Mouse (Mus musculus): ENCODE measurements around the gene Fam168b. TPM values are rescaled to one million over a fixed set of nuclear protein-coding genes. Genes with fewer than 3 reads are reported as not detected.
A peak's percentile ranks its signal among the peaks of the same experiment; 100 is the strongest.

Gene Fam168b
- polyA plus RNA-seq, 1 experiment from 2014 or later, result 72.1 TPM

GRCm38 (mm10) chr1:34811581-34811980 is 31.3 kb downstream of the Fam168b start:
- no peak overlapping the region for H3K9ac ChIP-seq
- 0 out of 2 replicates have a peak, but pooled peaks cover 2% of the 10 kb centered on the region for H3K4me1 ChIP-seq
- no peaks in the 10 kb centered on the region for H3K27me3 ChIP-seq
- no peak for ATAC-seq (ENCODE audit: borderline replicate concordance, extremely low read depth, low FRiP score, low TSS enrichment)
- no peak overlapping the region for H3K4me3 ChIP-seq
- no peak overlapping the region for H3K4me2 ChIP-seq
- no peak overlapping the region for H3K27ac ChIP-seq
- H3K36me3 ChIP-seq, result peaks cover 50% of the 10 kb centered on the region
- WGBS, result 49% methylated on average over 6 of the region's 6 CpGs
- no peaks in the 10 kb centered on the region for H3K9me3 ChIP-seq

GRCm38 (mm10) chr1:34811035-34811434 is 31.8 kb downstream of the Fam168b start:
- ATAC-seq (ENCODE audit: borderline replicate concordance, extremely low read depth, low FRiP score, low TSS enrichment), result no peak
- no peak overlapping the region for H3K27ac ChIP-seq
- no peak overlapping the region for H3K4me2 ChIP-seq
- WGBS, result 66% methylated on average over 6 of the region's 6 CpGs
- H3K9me3 ChIP-seq, result no peaks in the 10 kb centered on the region
- H3K27me3 ChIP-seq, result no peaks in the 10 kb centered on the region
- H3K36me3 ChIP-seq, result peaks cover 44% of the 10 kb centered on the region
- H3K4me3 ChIP-seq, result no peak overlapping the region
- no peak overlapping the region for H3K9ac ChIP-seq
- 0 out of 2 replicates have a peak, but pooled peaks cover 2% of the 10 kb centered on the region for H3K4me1 ChIP-seq

GRCm38 (mm10) chr1:34810293-34810692 is 32.6 kb downstream of the Fam168b start:
- no peaks in the 10 kb centered on the region for H3K9me3 ChIP-seq
- peaks cover 38% of the 10 kb centered on the region for H3K36me3 ChIP-seq
- no peak overlapping the region for H3K4me3 ChIP-seq
- no peak overlapping the region for H3K27ac ChIP-seq
- H3K4me1 ChIP-seq, result 0 out of 2 replicates have a peak, but pooled peaks cover 2% of the 10 kb centered on the region
- no peak overlapping the region for H3K4me2 ChIP-seq
- WGBS, result 75% methylated on average over 11 of the region's 11 CpGs
- no peaks in the 10 kb centered on the region for H3K27me3 ChIP-seq
- no peak overlapping the region for H3K9ac ChIP-seq
- no peak for ATAC-seq (ENCODE audit: borderline replicate concordance, extremely low read depth, low FRiP score, low TSS enrichment)

GRCm38 (mm10) chr1:34808445-34808844 is 34.4 kb downstream of the Fam168b start:
- Histone ChIP-seq H3K4me2 (no peak overlapping the region), H3K9ac (no peak overlapping the region), H3K4me3 (no peak overlapping the region), H3K27me3 (no peaks in the 10 kb centered on the region), H3K36me3 (peaks cover 21% of the 10 kb centered on the region; the same call in 1 of the 2 replicates), H3K4me1 (0 out of 2 replicates have a peak, but pooled peaks cover 2% of the 10 kb centered on the region), H3K9me3 (no peaks in the 10 kb centered on the region), H3K27ac (no peak overlapping the region)
- ATAC-seq (ENCODE audit: borderline replicate concordance, extremely low read depth, low FRiP score, low TSS enrichment), result no peak
- WGBS, result 88% methylated on average over 8 of the region's 8 CpGs

- WGBS, result 25% methylated on average over 35 of the region's 35 CpGs
- Histone ChIP-seq H3K27ac (no peak overlapping the region), H3K4me2 (no peak overlapping the region), H3K36me3 (peaks cover 10% of the 10 kb centered on the region; the same call in 1 of the 2 replicates), H3K27me3 (no peaks in the 10 kb centered on the region), H3K9ac (no peak overlapping the region), H3K4me3 (no peak overlapping the region), H3K4me1 (peaks cover 16% of the 10 kb centered on the region), H3K9me3 (no peaks in the 10 kb centered on the region)
- no peak for ATAC-seq (ENCODE audit: borderline replicate concordance, extremely low read depth, low FRiP score, low TSS enrichment)
Measured at GRCm38 (mm10) chr1:34805931-34806520, 36.8 kb downstream of the Fam168b start.

- WGBS, result 91% methylated on average over 7 of the region's 7 CpGs
- H3K36me3 ChIP-seq, result 0 out of 2 replicates have a peak, but pooled peaks cover under 1% of the 10 kb centered on the region
- no peak overlapping the region for H3K4me2 ChIP-seq
- peaks cover 17% of the 10 kb centered on the region for H3K4me1 ChIP-seq
- no peak overlapping the region for H3K27ac ChIP-seq
- H3K4me3 ChIP-seq, result no peak overlapping the region
- ATAC-seq (ENCODE audit: borderline replicate concordance, extremely low read depth, low FRiP score, low TSS enrichment), result no peak
- H3K9me3 ChIP-seq, result no peaks in the 10 kb centered on the region
- no peaks in the 10 kb centered on the region for H3K27me3 ChIP-seq
- H3K9ac ChIP-seq, result no peak overlapping the region
Measured at GRCm38 (mm10) chr1:34804863-34805262, 38.0 kb downstream of the Fam168b start.

GRCm38 (mm10) chr1:34802290-34802642 is 40.6 kb downstream of the Fam168b start:
- no peak for ATAC-seq (ENCODE audit: borderline replicate concordance, extremely low read depth, low FRiP score, low TSS enrichment)
- H3K4me3 ChIP-seq, result peak overlapping the region; percentile 70
- H3K4me2 ChIP-seq, result peak overlapping the region; percentile 98
- H3K27me3 ChIP-seq, result no peaks in the 10 kb centered on the region
- peak overlapping the region; percentile 55; the same call in 1 of the 2 replicates for H3K9ac ChIP-seq
- H3K9me3 ChIP-seq, result no peaks in the 10 kb centered on the region
- peaks cover 17% of the 10 kb centered on the region for H3K4me1 ChIP-seq
- 21% methylated on average over 7 of the region's 7 CpGs for WGBS
- no peaks in the 10 kb centered on the region for H3K36me3 ChIP-seq
- H3K27ac ChIP-seq, result no peak overlapping the region

GRCm38 (mm10) chr1:34801616-34802289 is 41.1 kb downstream of the Fam168b start:
- H3K27ac ChIP-seq, result no peak overlapping the region; the same call in 1 of the 2 replicates
- WGBS, result under 1% methylated on average over 47 of the region's 47 CpGs
- peak; percentile 84 for ATAC-seq (ENCODE audit: borderline replicate concordance, extremely low read depth, low FRiP score, low TSS enrichment)

GRCm38 (mm10) chr1:34799140-34799539 is 43.7 kb downstream of the Fam168b start:
- Histone ChIP-seq H3K9ac (no peak overlapping the region), H3K4me2 (no peak overlapping the region), H3K36me3 (no peaks in the 10 kb centered on the region), H3K9me3 (no peaks in the 10 kb centered on the region), H3K27me3 (no peaks in the 10 kb centered on the region), H3K4me1 (peaks cover 15% of the 10 kb centered on the region), H3K4me3 (no peak overlapping the region), H3K27ac (no peak overlapping the region)
- WGBS, result 60% methylated on average over 2 of the region's 2 CpGs
- ATAC-seq (ENCODE audit: borderline replicate concordance, extremely low read depth, low FRiP score, low TSS enrichment), result no peak

More at GRCm38 (mm10) chr1:34801616-34802289, 41.1 kb downstream of the Fam168b start:
- no peaks in the 10 kb centered on the region for H3K27me3 ChIP-seq
- H3K4me2 ChIP-seq, result peak overlapping the region; percentile 98
- H3K4me1 ChIP-seq, result peaks cover 17% of the 10 kb centered on the region
- H3K9ac ChIP-seq, result peak overlapping the region; percentile 55
- no peaks in the 10 kb centered on the region for H3K36me3 ChIP-seq
- H3K4me3 ChIP-seq, result peak overlapping the region; percentile 70
- H3K9me3 ChIP-seq, result no peaks in the 10 kb centered on the region

- 47% methylated on average over 19 of the region's 19 CpGs for WGBS
- peaks cover 6% of the 10 kb centered on the region; the same call in 1 of the 2 replicates for H3K4me1 ChIP-seq
- ATAC-seq (ENCODE audit: borderline replicate concordance, extremely low read depth, low FRiP score, low TSS enrichment), result peak; percentile 53; the same call in 1 of the 2 replicates
Measured at GRCm38 (mm10) chr1:34793304-34794300, 49.3 kb downstream of the Fam168b start.

GRCm38 (mm10) chr1:34783538-34784161 is 59.2 kb downstream of the Fam168b start:
- H3K27ac ChIP-seq, result no peak overlapping the region
- no peaks in the 10 kb centered on the region for H3K27me3 ChIP-seq
- ATAC-seq (ENCODE audit: borderline replicate concordance, extremely low read depth, low FRiP score, low TSS enrichment), result no peak
- no peaks in the 10 kb centered on the region for H3K4me1 ChIP-seq
- H3K9me3 ChIP-seq, result no peaks in the 10 kb centered on the region
- H3K36me3 ChIP-seq, result no peaks in the 10 kb centered on the region
- no peak overlapping the region for H3K4me2 ChIP-seq
- no peak overlapping the region for H3K4me3 ChIP-seq
- 47% methylated on average over 6 of the region's 6 CpGs for WGBS
- no peak overlapping the region for H3K9ac ChIP-seq

More at GRCm38 (mm10) chr1:34793304-34794300, 49.3 kb downstream of the Fam168b start:
- no peak overlapping the region for H3K27ac ChIP-seq
- H3K4me2 ChIP-seq, result no peak overlapping the region
- H3K36me3 ChIP-seq, result no peaks in the 10 kb centered on the region
- H3K27me3 ChIP-seq, result no peaks in the 10 kb centered on the region
- no peak overlapping the region for H3K4me3 ChIP-seq
- H3K9me3 ChIP-seq, result no peaks in the 10 kb centered on the region
- no peak overlapping the region for H3K9ac ChIP-seq

Data from lung, embryonic 15.5 days (tissue).